Mouse (Mus musculus) small intestine, adult 2 months (tissue): ENCODE data around the gene Slc34a3. TPM values are rescaled to one million over a fixed set of nuclear protein-coding genes. Genes with fewer than 3 reads are reported as not detected.
A peak's percentile ranks its signal among the peaks of the same experiment; 100 is the strongest.

Experiments
- H3K27ac ChIP-seq: fragments of 200-500 bp; 2 replicates; pipeline ENCODE4 v1.5.1; 2012; ENCODE audit warnings: low read depth, low read length, control low read depth, inconsistent platforms; ENCODE audit not compliant: insufficient read depth
- H3K27me3 ChIP-seq: fragments of 200-500 bp; 2 replicates; pipeline ENCODE4 v1.6.1; 2012; ENCODE audit warnings: mild to moderate bottlenecking, moderate library complexity, low read length, inconsistent platforms; ENCODE audit not compliant: control insufficient read depth, insufficient read depth
- H3K36me3 ChIP-seq: fragments of 200-500 bp; 2 replicates; pipeline ENCODE4 v1.6.1; 2012; ENCODE audit warnings: mild to moderate bottlenecking, low read length, control low read depth, inconsistent platforms; ENCODE audit not compliant: control insufficient read depth, insufficient read depth
- H3K4me1 ChIP-seq: fragments of 200-500 bp; 2 replicates; pipeline ENCODE4 v1.6.1; 2012; ENCODE audit warnings: low read length, inconsistent platforms, mixed read lengths; ENCODE audit not compliant: control insufficient read depth, insufficient read depth, insufficient read length
- H3K4me3 ChIP-seq: fragments of 200-500 bp; 2 replicates; pipeline ENCODE4 v1.5.1; 2012; ENCODE audit warnings: low read depth, mild to moderate bottlenecking, control low read depth, inconsistent platforms, low read length, moderate library complexity
- CTCF ChIP-seq: fragments of 200-500 bp; IDR thresholded peaks from 2 replicates; pipeline ENCODE4 v1.5.1; 2012; ENCODE audit warnings: low read depth, mild to moderate bottlenecking, control low read depth, inconsistent platforms, low read length, moderate library complexity, mixed read lengths; ENCODE audit not compliant: insufficient replicate concordance, insufficient read length; ENCODE audit errors: extremely low read depth
- POLR2A ChIP-seq: fragments of 200-500 bp; IDR thresholded peaks from 2 replicates; pipeline ENCODE4 v1.6.1; 2012; ENCODE audit warnings: low read depth, mild to moderate bottlenecking, control low read depth, inconsistent platforms, low read length, moderate library complexity
- WGBS: fragments of 180-500 bp; shearing (Covaris S2); methylation state at CpG from one replicate; pipeline ENCODE4 v1.1.7; 2018; 5-methylcytosine and 5-hydroxymethylcytosine counted together
- polyA plus RNA-seq: library from polyadenylated mRNA; depleted of rRNA; stranded (reverse); fragments of >200 nt; gene quantifications from 2 replicates; pipeline ENCODE4 v1.2.3, GENCODE M21; 2012; rRNA removed

Slc34a3 gene
- 0.05 and 5.6 TPM in 2 replicates for polyA plus RNA-seq

GRCm38 (mm10) chr2:25234050-25234449 lies at the start of gene Slc34a3:
Gene Slc34a3 (minus strand): TSS chr2:25234364.
- 41% methylated on average over 3 of the region's 3 CpGs for WGBS
- Histone ChIP-seq H3K4me3 (no peak within 1 kb of the TSS), H3K4me1 (peaks cover 37% of the 10 kb centered on the region), H3K36me3 (no peaks in the 10 kb centered on the region), H3K27me3 (no peaks in the 10 kb centered on the region), H3K27ac (peak within 1 kb of the TSS; percentile 86)
- no peak for TF ChIP-seq POLR2A
- no peak for TF ChIP-seq CTCF

GRCm38 (mm10) chr2:25278928-25279882 lies 45.0 kb upstream of the Slc34a3 start:
- WGBS, result 34% methylated on average over 13 of the region's 13 CpGs

DNA sequence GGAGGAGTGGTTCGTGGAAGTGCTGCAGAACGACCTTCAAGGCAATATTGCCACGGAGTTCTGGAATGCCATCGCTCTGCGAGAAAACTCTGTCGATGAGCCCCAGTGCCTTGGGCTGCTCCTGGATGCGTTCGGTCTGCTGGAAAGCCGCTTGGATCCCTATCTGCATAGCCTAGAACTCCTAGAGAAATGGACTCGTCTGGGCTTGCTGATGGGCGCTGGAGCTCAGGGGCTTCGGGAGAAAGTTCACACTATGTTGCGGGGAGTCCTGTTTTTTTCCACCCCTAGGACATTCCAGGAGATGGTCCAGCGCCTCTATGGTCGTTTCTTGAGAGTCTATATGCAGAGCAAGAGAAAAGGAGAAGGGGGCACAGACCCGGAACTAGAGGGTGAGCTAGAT lies 38.8 kb upstream of the Slc34a3 start:
- peaks cover 54% of the 10 kb centered on the region for H3K36me3 ChIP-seq
- peak overlapping the region; percentile 33; the same call in 1 of the 2 replicates for H3K27ac ChIP-seq
- peak overlapping the region; percentile 88 for H3K4me3 ChIP-seq
- no peaks in the 10 kb centered on the region for H3K27me3 ChIP-seq
- 22% methylated on average over 16 of the region's 16 CpGs for WGBS
- no peak for TF ChIP-seq CTCF
- TF ChIP-seq POLR2A, result no peak
- peaks cover 10% of the 10 kb centered on the region for H3K4me1 ChIP-seq

More at GRCm38 (mm10) chr2:25278928-25279882, 45.0 kb upstream of the Slc34a3 start:
- H3K27me3 ChIP-seq, result no peaks in the 10 kb centered on the region
- H3K4me3 ChIP-seq, result no peak overlapping the region
- peaks cover 2% of the 10 kb centered on the region; the same call in 1 of the 2 replicates for H3K4me1 ChIP-seq
- H3K36me3 ChIP-seq, result peaks cover 62% of the 10 kb centered on the region
- H3K27ac ChIP-seq, result 0 out of 2 replicates have a peak overlapping the region, but pooled peaks have one; percentile 12
- TF ChIP-seq POLR2A, result no peak
- TF ChIP-seq CTCF, result peak; percentile 80; the same call in 1 of the 2 replicates

DNA sequence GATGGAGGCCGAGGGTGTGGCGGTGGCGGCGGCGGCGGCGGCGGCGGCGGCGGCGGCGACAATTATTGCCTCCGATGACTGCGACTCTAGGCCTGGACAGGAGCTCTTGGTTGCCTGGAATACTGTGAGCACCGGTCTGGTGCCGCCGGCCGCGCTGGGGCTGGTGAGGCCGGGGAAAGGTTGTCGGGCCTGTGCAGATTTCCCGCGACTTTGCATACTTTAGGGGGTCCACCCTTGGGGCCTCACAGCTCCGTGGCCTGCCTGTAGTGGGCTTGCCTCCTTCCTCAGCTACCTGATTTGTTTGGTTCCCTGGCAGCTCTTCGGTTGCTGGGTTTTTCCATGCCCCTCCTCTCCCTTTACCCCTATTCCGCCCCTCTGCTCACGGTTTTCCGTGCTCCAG lies 38.4 kb upstream of the Slc34a3 start:
- WGBS, result under 1% methylated on average over 29 of the region's 29 CpGs
- peak; percentile 44; the same call in 1 of the 2 replicates for TF ChIP-seq POLR2A
- TF ChIP-seq CTCF, result no peak
- no peaks in the 10 kb centered on the region for H3K27me3 ChIP-seq
- H3K36me3 ChIP-seq, result peaks cover 54% of the 10 kb centered on the region
- peaks cover 11% of the 10 kb centered on the region for H3K4me1 ChIP-seq
- peak overlapping the region; percentile 88 for H3K4me3 ChIP-seq
- peak overlapping the region; percentile 33; the same call in 1 of the 2 replicates for H3K27ac ChIP-seq

DNA sequence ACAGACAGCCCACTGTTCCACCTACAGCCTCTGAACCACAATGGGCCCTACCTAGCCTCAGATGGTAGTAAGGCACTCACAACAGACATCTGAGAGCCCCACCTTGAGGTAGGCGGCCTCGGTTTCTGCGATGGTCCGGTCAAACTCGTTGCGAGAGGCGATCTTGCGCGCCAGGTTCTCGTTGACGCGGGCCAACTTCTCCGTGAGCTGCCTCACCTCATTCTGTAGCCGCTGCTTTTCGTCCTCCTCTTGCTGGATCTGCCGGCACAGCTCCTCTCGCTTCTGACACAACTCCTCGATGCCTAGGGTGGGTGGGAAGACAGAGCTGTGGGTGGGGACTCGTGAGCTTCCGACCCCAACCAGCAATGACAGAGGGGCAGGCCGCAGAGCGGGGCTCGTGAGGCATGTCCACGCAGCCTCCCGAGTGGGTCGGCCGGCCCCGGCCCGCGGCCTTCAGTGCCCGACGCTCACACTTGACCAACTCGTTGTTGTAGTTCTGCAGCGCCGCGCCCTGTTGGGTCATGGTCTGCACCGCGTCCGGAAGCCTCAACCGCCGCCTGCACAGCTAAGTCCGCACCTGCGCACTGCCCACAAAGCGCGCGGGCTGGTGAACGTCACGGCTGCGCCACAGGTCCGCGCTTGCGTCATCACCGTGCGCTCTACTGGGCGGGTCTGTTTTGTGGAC lies 37.8 kb upstream of the Slc34a3 start, which contains the start of the genes Ssna1 and Anapc2:
Ssna1 (minus strand) TSS at position 612 of the 685 bp plus-strand sequence.
Anapc2 (plus strand) TSS at position 652 of the 685 bp plus-strand sequence.
- no peaks in the 10 kb centered on the region for H3K27me3 ChIP-seq
- H3K4me3 ChIP-seq, result peak within 1 kb of the TSS; percentile 88
- H3K4me1 ChIP-seq, result peaks cover 14% of the 10 kb centered on the region
- H3K27ac ChIP-seq, result peak within 1 kb of the TSS; percentile 45
- TF ChIP-seq POLR2A (peak; percentile 13; the same call in 1 of the 2 replicates), CTCF (no peak)
- under 1% methylated on average over 55 of the region's 55 CpGs for WGBS
- H3K36me3 ChIP-seq, result peaks cover 51% of the 10 kb centered on the region

- H3K36me3 ChIP-seq, result peaks cover 32% of the 10 kb centered on the region
- 0 out of 2 replicates have a peak overlapping the region, but pooled peaks have one; percentile 4 for H3K4me3 ChIP-seq
- H3K4me1 ChIP-seq, result peaks cover 9% of the 10 kb centered on the region
- H3K27me3 ChIP-seq, result no peaks in the 10 kb centered on the region
- WGBS, result 56% methylated on average over 4 of the region's 4 CpGs
- 0 out of 2 replicates have a peak overlapping the region, but pooled peaks have one; percentile 95 for H3K27ac ChIP-seq
- no peak for TF ChIP-seq CTCF
- no peak for TF ChIP-seq POLR2A
Measured at GRCm38 (mm10) chr2:25267746-25268309, 33.7 kb upstream of the Slc34a3 start.
